Mouse (Mus musculus): ENCODE measurements at regions not wholly inside any gene's neighbourhood (a gene's known extent, or its start where the extent isn't known, plus 50 kb on each side); places are given as distances from the start of the nearest gene placed in this dataset.

DNA sequence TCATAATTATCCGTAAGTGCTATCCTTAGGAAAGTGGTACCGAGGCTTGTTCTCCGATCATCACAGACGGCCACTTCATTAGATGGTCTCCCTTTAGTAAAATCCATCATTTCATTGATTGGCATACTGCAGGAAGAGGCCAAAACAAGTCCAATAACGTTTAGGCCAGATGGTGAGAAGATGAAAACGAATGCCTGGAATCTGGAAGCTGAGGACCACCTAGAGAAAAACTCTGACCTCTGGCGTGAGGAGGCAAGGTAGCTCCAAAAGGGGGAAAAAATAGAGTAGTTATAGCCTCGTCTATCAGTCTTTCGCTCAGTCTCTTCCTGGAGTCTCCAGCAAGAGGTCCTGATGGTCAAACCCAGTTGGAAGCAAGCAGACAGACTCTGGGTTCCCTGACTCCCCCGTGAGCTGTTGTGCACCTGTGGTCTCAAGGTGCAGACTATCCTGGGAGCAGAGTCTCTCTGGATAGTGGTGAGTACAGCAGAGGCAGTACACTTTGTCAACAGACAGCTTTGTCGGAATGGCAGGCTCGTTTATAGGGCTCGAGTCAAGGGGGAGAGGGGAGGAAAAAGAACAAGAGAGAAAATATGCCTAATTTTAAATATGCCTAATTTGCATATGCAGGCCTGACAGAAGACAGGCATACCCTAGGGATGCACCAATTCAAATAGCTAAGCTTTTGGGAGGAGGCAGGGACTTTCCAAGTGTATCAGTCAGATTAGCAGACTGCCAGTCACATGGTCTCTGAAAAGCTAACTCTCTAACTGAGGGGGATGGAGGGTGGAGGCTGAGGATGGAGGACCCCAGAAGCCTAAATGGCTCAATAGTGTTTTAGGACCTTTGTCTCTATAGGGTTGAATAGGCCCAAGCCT, 73.0 kb upstream of the Atp2b1 start:
- DNase-seq (ENCODE audit: low spot score) (no peak), ATAC-seq (ENCODE audit: low FRiP score) (no peak)
- H3K4me1 ChIP-seq (replicated peaks; ENCODE audit: control insufficient read depth, insufficient read depth, low read length): no peaks in the 10 kb centered on the region
- no peak overlapping the region for H3K4me3 ChIP-seq (replicated peaks; ENCODE audit: low read length)
- H3K9ac ChIP-seq: no peak overlapping the region
- no peaks in the 10 kb centered on the region for H3K27me3 ChIP-seq (ENCODE audit: control insufficient read depth, insufficient read depth, low read length)
- no peak overlapping the region for H3K4me2 ChIP-seq (replicated peaks)
- H3K27ac ChIP-seq: no peak overlapping the region
- 86% methylated on average over 13 of the region's 13 CpGs for WGBS
- H3K36me3 ChIP-seq (replicated peaks; ENCODE audit: control insufficient read depth, insufficient read depth): no peaks in the 10 kb centered on the region
- H3K9me3 ChIP-seq (ENCODE audit: control insufficient read depth, low read length): peaks cover 19% of the 10 kb centered on the region

DNA sequence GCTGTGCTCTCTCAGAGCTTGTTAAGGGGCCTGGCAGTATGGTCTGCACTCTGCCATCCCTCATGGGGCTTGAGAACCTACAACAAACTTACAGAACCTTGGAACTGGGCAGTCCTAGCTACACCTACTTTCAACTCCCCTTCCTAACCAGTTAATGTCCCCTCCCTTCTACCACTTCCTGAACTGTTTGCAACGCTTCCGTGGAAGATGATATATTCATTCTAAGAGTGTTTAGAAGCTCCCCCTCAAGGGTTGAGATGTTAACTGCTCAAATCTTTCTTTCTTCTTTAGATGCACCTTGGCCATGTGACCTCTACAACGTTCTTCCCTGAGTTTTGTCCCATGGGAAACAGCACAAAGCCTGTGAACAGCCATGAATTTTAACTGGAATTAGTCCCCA, 72.3 kb upstream of the Atp2b1 start:
- Histone ChIP-seq H3K4me3 (replicated peaks; ENCODE audit: low read length) (no peak overlapping the region), H3K36me3 (replicated peaks; ENCODE audit: control insufficient read depth, insufficient read depth) (no peaks in the 10 kb centered on the region), H3K4me2 (replicated peaks) (no peak overlapping the region), H3K27ac (no peak overlapping the region), H3K27me3 (ENCODE audit: control insufficient read depth, insufficient read depth, low read length) (no peaks in the 10 kb centered on the region), H3K9me3 (ENCODE audit: control insufficient read depth, low read length) (peaks cover 19% of the 10 kb centered on the region), H3K9ac (no peak overlapping the region), H3K4me1 (replicated peaks; ENCODE audit: control insufficient read depth, insufficient read depth, low read length) (no peaks in the 10 kb centered on the region)
- no peak for DNase-seq (ENCODE audit: low spot score)
- 85% methylated on average over 3 of the region's 3 CpGs for WGBS
- ATAC-seq (ENCODE audit: low FRiP score): no peak

DNA sequence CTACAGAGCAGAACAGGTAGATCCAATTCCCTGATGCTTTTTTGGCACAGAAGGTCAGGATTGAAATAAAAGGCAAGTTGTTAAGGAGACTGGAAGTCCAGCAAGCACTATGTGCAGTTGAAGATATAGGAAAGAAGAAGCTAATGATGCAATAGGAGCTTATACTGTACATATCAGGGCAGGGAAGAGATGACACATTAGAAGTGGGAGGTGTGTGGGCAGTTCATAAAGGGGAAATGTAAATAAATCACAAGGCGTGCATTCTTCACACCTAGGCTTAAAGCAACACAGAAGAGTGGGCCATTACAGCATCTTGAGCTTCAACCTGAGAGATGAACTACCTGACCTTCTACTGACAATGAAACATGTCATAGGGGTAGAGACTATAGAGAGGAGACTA, 71.5 kb upstream of the Atp2b1 start:
- no peaks in the 10 kb centered on the region for H3K27me3 ChIP-seq (ENCODE audit: control insufficient read depth, insufficient read depth, low read length)
- no peak overlapping the region for H3K27ac ChIP-seq
- H3K4me3 ChIP-seq (replicated peaks; ENCODE audit: low read length): no peak overlapping the region
- no peaks in the 10 kb centered on the region for H3K4me1 ChIP-seq (replicated peaks; ENCODE audit: control insufficient read depth, insufficient read depth, low read length)
- H3K9me3 ChIP-seq (ENCODE audit: control insufficient read depth, low read length): peaks cover 19% of the 10 kb centered on the region
- H3K4me2 ChIP-seq (replicated peaks): no peak overlapping the region
- DNase-seq (ENCODE audit: low spot score) (no peak), ATAC-seq (ENCODE audit: low FRiP score) (no peak)
- H3K36me3 ChIP-seq (replicated peaks; ENCODE audit: control insufficient read depth, insufficient read depth): no peaks in the 10 kb centered on the region
- 90% methylated on average over 1 of the region's 1 CpGs for whole genome bisulfite sequencing
- H3K9ac ChIP-seq: no peak overlapping the region

DNA sequence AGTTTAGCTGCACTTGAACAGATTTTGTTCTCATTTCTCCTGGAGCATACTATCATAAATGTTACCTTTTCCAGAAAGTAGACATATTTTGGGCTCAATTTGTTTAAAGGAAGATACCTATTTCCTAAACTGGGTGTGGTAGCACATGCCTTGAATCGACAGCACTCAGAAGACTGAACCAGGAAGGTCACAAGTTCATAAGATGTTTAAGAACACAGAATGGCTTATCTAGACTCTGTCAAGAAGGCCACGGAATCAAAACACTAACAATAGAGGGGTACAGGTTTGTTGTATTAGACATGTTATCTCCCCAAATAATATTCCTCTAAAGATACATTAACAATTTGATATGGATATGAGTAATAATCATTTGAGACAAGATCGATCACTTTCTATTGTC, 64.4 kb upstream of the Atp2b1 start:
- Histone ChIP-seq H3K36me3 (replicated peaks; ENCODE audit: control insufficient read depth, insufficient read depth) (no peaks in the 10 kb centered on the region), H3K4me3 (replicated peaks; ENCODE audit: low read length) (no peak overlapping the region), H3K4me2 (replicated peaks) (no peak overlapping the region), H3K9ac (no peak overlapping the region), H3K9me3 (ENCODE audit: control insufficient read depth, low read length) (0 out of 2 replicates have a peak, but pooled peaks cover 4% of the 10 kb centered on the region), H3K27ac (no peak overlapping the region), H3K4me1 (replicated peaks; ENCODE audit: control insufficient read depth, insufficient read depth, low read length) (no peaks in the 10 kb centered on the region), H3K27me3 (ENCODE audit: control insufficient read depth, insufficient read depth, low read length) (no peaks in the 10 kb centered on the region)
- 92% methylated on average over 3 of the region's 3 CpGs for WGBS
- DNase-seq (ENCODE audit: low spot score): no peak
- ATAC-seq (ENCODE audit: low FRiP score): no peak

DNA sequence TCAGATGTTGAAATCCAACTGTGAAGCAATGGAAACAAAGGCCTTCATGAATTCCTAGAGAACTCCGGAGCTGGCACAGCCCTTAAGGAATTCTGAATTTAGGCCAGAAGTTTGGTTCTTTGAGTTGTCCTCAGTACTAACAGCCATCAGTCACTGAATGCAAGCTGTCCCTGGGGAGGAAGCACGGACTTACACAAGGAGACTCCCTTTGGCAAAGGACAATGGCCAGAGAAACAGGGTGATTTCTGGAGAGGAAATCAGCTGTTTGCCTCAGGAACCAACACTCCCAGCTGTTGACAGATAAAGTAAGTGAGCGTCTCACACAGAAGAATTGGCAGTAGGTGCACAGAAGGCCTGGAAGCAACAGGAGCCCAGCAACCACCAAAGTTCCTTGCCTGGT, 56.8 kb upstream of the Atp2b1 start:
- ATAC-seq (ENCODE audit: low FRiP score): no peak
- DNase-seq (ENCODE audit: low spot score): no peak

DNA sequence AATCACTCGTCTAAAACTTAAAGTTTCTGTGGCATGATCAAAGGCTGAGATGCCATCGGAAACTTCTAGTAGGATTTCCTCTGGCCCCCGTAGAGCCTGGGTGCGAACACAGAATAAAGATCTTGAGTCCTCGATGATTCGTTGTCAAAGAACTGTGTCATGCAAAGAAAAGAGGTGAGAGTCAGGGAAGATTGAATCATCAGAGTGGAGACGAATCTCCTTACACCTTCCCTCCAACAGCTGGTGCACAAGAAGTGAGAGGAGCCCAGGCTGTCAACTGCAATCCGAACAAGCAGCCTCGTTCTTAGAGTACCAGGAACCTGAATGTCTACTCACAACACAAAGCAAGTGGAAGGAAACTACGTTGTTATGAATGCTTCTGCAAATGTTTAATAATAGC, 52.7 kb upstream of the Atp2b1 start:
- Histone ChIP-seq H3K4me1 (replicated peaks; ENCODE audit: control insufficient read depth, insufficient read depth, low read length) (no peaks in the 10 kb centered on the region), H3K36me3 (replicated peaks; ENCODE audit: control insufficient read depth, insufficient read depth) (no peaks in the 10 kb centered on the region), H3K4me2 (replicated peaks) (no peak overlapping the region), H3K9me3 (ENCODE audit: control insufficient read depth, low read length) (no peaks in the 10 kb centered on the region), H3K27me3 (ENCODE audit: control insufficient read depth, insufficient read depth, low read length) (no peaks in the 10 kb centered on the region), H3K4me3 (replicated peaks; ENCODE audit: low read length) (no peak overlapping the region), H3K9ac (no peak overlapping the region), H3K27ac (no peak overlapping the region)
- no peak for ATAC-seq (ENCODE audit: low FRiP score)
- DNase-seq (ENCODE audit: low spot score): no peak
- 88% methylated on average over 10 of the region's 10 CpGs for WGBS

More for the DNA sequence above, 56.8 kb upstream of the Atp2b1 start:
- no peak overlapping the region for H3K9ac ChIP-seq
- H3K4me3 ChIP-seq (replicated peaks; ENCODE audit: low read length): no peak overlapping the region
- H3K36me3 ChIP-seq (replicated peaks; ENCODE audit: control insufficient read depth, insufficient read depth): no peaks in the 10 kb centered on the region
- 56% methylated on average over 3 of the region's 3 CpGs for WGBS
- H3K27me3 ChIP-seq (ENCODE audit: control insufficient read depth, insufficient read depth, low read length): no peaks in the 10 kb centered on the region
- no peaks in the 10 kb centered on the region for H3K9me3 ChIP-seq (ENCODE audit: control insufficient read depth, low read length)
- H3K27ac ChIP-seq: no peak overlapping the region
- H3K4me2 ChIP-seq (replicated peaks): no peak overlapping the region
- H3K4me1 ChIP-seq (replicated peaks; ENCODE audit: control insufficient read depth, insufficient read depth, low read length): no peaks in the 10 kb centered on the region

DNA sequence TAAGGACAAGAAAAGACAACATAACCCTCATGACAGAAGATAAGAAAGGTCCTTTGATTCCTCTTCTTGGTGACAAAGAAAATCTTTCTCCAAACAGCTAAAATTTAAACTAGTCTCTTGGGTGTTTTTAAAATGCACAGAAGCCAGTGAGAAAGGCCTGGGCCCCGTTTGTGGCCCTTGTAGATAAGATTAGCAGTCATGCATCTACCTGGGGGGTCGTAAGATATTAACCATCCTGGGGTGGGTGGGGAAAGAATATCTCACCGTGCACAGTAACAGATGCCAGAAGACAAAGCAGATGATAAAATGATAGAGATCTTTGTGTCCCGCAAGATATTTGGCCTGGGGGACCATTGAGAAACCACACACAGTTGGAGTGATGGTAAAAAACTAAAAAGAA, 51.5 kb upstream of the Atp2b1 start:
- WGBS: 87% methylated on average over 4 of the region's 4 CpGs
- Histone ChIP-seq H3K27me3 (ENCODE audit: control insufficient read depth, insufficient read depth, low read length) (no peaks in the 10 kb centered on the region), H3K27ac (no peak overlapping the region), H3K4me1 (replicated peaks; ENCODE audit: control insufficient read depth, insufficient read depth, low read length) (no peaks in the 10 kb centered on the region), H3K36me3 (replicated peaks; ENCODE audit: control insufficient read depth, insufficient read depth) (no peaks in the 10 kb centered on the region), H3K9ac (no peak overlapping the region), H3K9me3 (ENCODE audit: control insufficient read depth, low read length) (no peaks in the 10 kb centered on the region), H3K4me2 (replicated peaks) (no peak overlapping the region), H3K4me3 (replicated peaks; ENCODE audit: low read length) (no peak overlapping the region)
- DNase-seq (ENCODE audit: low spot score): no peak
- ATAC-seq (ENCODE audit: low FRiP score): no peak

DNA sequence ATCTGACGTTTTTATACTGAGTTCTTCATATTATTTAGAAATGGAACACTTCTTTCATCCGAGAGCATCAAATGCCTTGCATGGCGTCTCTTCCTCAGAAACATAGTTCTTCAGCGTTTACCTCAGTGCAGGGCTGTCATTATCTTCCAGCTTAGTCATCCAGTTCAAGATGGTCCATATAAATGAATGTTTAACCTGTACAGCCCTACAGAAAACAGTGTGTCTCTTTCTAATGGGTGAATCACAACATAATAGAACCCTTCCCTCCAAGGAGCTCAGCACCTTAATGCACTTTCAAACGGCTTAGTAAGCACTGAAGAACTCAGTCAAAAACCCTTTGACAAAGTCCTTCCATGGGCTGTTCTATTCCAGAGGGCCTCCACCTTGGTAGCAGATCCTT, 49.8 kb upstream of the Atp2b1 start:
- DNase-seq (ENCODE audit: low spot score) (no peak), ATAC-seq (ENCODE audit: low FRiP score) (no peak)
- 86% methylated on average over 5 of the region's 5 CpGs for WGBS
- Histone ChIP-seq H3K27ac (no peak overlapping the region), H3K4me2 (replicated peaks) (no peak overlapping the region), H3K9me3 (ENCODE audit: control insufficient read depth, low read length) (no peaks in the 10 kb centered on the region), H3K4me3 (replicated peaks; ENCODE audit: low read length) (no peak overlapping the region), H3K36me3 (replicated peaks; ENCODE audit: control insufficient read depth, insufficient read depth) (no peaks in the 10 kb centered on the region), H3K27me3 (ENCODE audit: control insufficient read depth, insufficient read depth, low read length) (no peaks in the 10 kb centered on the region), H3K9ac (no peak overlapping the region), H3K4me1 (replicated peaks; ENCODE audit: control insufficient read depth, insufficient read depth, low read length) (no peaks in the 10 kb centered on the region)
